Mouse (Mus musculus) adrenal gland, postnatal 0 days (tissue): ENCODE data around the gene Arhgap27. TPM values are rescaled to one million over a fixed set of nuclear protein-coding genes. Genes with fewer than 3 reads are reported as not detected.

Experiments used
- polyA plus RNA-seq: library from polyadenylated mRNA; unstranded; fragments of >200 nt; fragmentation: Nextera tagmentation; extraction: Ambion mirVana; gene quantifications from 2 replicates; pipeline ENCODE4 v1.2.1, GENCODE M21; 2015

The Arhgap27 gene
- 4.6 and 6.3 TPM in 2 replicates for polyA plus RNA-seq

DNA sequence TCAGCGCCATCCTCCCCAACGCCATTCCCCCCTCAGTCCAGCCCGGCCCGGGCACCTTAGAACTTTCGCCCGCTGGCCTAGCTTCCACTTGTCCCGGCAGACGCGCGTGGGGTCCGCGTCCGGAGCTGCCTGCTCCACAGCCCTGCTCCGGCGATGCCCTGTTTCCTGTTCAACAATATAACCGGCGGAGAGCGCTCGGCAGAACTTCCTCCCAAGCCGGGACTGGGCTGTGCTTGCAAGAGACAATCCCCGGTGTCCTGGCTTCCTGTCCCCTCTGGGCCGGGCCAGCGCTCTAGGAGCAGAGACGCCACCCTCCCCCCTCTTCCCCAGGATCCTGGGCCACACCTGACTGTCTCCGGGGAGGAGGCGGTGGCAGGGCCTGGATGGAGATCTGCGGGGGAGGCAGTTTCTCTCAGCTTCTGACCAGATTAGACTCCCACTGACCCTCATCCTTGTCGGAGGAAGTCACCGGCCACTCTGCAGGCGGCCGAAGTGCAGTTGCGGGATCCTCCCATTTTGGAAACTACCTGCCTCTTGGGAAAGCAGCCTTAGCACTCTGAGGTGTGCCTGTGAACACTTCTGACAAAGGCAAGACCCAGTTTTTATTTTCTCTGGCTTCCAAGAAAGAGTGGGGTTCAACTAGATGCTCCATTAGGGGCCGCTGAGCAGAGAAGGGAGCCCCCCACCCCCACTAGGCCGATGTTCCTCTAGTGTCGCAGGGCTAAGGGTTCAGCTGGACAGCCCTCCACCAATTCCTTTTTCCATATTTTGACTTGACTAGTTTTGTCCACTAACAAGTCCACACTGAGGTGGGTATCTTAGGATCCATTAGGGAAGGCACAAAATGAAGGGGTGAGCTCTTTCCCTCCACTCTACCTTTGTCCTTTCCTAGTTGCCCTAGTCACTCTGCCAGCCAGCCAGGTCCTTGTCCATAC, at the start of gene Arhgap27:
Gene Arhgap27, minus strand, starts transcription at position 479 of the 935 bp plus-strand sequence.

GRCm38 (mm10) chr11:103411981-103412949, 48.8 kb upstream of the Arhgap27 start, which contains the start of gene Plekhm1:
TSS of gene Plekhm1 (minus strand) at chr11:103412687.

Other genes starting within 250 kb of the Arhgap27 start
- gene Hexim1, start 247.5 kb downstream of the Arhgap27 start, polyA plus RNA-seq = 6.0 and 6.6 TPM in 2 replicates
- 10.0 and 11.4 TPM in 2 replicates for gene Hexim2, start 231.3 kb downstream of the Arhgap27 start, polyA plus RNA-seq
- gene Fmnl1, start 192.6 kb downstream of the Arhgap27 start, polyA plus RNA-seq = 3.0 and 3.9 TPM in 2 replicates
- gene 1700023F06Rik, start 155.1 kb downstream of the Arhgap27 start, polyA plus RNA-seq = 0.36 and 0.47 TPM in 2 replicates
- not detected in 2 replicates for gene Spata32, start 145.3 kb downstream of the Arhgap27 start, polyA plus RNA-seq
- gene Map3k14, start 96.2 kb downstream of the Arhgap27 start, polyA plus RNA-seq = 2.4 and 2.6 TPM in 2 replicates
- gene Plekhm1, start 49.0 kb upstream of the Arhgap27 start, polyA plus RNA-seq = 4.1 and 4.9 TPM in 2 replicates
- not detected in 2 replicates for gene Lrrc37a, start 140.9 kb upstream of the Arhgap27 start, polyA plus RNA-seq